In the genomic region with DNA sequence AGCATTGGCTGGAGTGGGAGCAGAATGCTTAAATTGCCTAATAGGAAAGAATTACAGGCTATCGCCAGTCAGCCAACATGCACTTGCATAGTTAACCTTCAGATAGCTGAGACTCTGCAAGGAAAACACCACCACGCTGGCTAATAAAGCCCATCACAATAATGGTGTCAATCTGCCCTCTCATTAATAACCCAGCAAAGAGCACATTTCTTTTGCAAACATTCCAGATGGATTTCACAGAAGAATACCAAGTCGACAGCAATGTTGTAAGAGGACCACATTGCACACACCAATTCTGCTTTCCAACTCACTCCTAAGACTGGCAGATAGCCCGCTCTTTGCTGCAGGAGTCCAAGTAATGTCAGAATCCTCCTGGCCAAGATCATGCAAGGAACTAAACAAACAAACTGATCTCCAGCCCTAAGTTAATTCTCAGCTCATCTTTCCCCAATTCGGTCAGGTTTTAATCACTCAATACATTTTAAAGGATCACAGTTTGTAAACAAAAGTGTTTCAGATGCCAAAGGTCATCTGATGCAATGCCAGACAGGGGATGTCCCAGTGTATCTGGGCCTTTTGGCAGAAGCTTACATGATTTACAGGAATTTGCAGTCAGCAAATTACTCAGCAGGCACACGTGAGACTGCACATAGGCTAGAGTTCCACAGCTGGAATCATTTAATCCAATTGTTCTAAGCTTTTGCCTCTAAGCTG, we compare ENCODE assay signal across 8 mouse cellular contexts.
DNase-seq lines count a peak whose midpoint lies in the region; ATAC-seq and TF ChIP-seq lines count a peak whose summit lies in the region.

No protein-coding gene starts in this region.

- TF ChIP-seq POLR2A in liver, adult 2 months (IDR thresholded peaks at IDR 0.05; ENCODE audit: extremely low read depth, insufficient read depth, low read length): no peak

- H3K4me3 ChIP-seq in liver, adult 2 months (ENCODE audit: insufficient read depth, low read depth, low read length): no peak overlapping the region
- H3K4me3 ChIP-seq in liver, embryonic 12.5 days: no peak overlapping the region
- H3K4me3 ChIP-seq in forebrain, embryonic 14.5 days (ENCODE audit: low read depth, low read length): no peak overlapping the region

- H3K79me2 ChIP-seq in liver, adult 2 months (ENCODE audit: control insufficient read depth, insufficient read depth, low read length): no peaks in the 10 kb centered on the region

- no peaks in the 10 kb centered on the region; the same call in 1 of the 2 replicates for H3K27me3 ChIP-seq in liver, adult 2 months (ENCODE audit: control insufficient read depth, insufficient read depth, low read length)
- no peaks in the 10 kb centered on the region for H3K27me3 ChIP-seq in liver, embryonic 12.5 days (replicated peaks)
- H3K27me3 ChIP-seq in forebrain, embryonic 14.5 days (replicated peaks; ENCODE audit: control insufficient read depth, insufficient read depth, low read length): no peaks in the 10 kb centered on the region

- no peak overlapping the region for H3K9ac ChIP-seq in liver, adult 2 months (ENCODE audit: low read depth, low read length)
- no peak overlapping the region for H3K9ac ChIP-seq in liver, embryonic 12.5 days
- no peak overlapping the region for H3K9ac ChIP-seq in forebrain, embryonic 14.5 days (ENCODE audit: low read length)

- WGBS in liver, adult 2 months: 12% methylated on average over 6 of the region's 6 CpGs
- WGBS in liver, embryonic 12.5 days (ENCODE audit: insufficient replicate concordance): 50% methylated on average over 6 of the region's 6 CpGs
- WGBS in forebrain, embryonic 14.5 days: 10% methylated on average over 6 of the region's 6 CpGs

- ATAC-seq in liver, embryonic 12.5 days: no peak
- ATAC-seq in forebrain, embryonic 14.5 days: peak; percentile 88

- H3K4me1 ChIP-seq in liver, adult 2 months (ENCODE audit: control insufficient read depth, insufficient read depth, low read length): peaks cover 8% of the 10 kb centered on the region
- H3K4me1 ChIP-seq in liver, embryonic 12.5 days: no peaks in the 10 kb centered on the region; the same call in 1 of the 2 replicates
- H3K4me1 ChIP-seq in forebrain, embryonic 14.5 days (ENCODE audit: control insufficient read depth, insufficient read depth, low read length): 0 out of 2 replicates have a peak, but pooled peaks cover 5% of the 10 kb centered on the region

- peak; percentile 97 for DNase-seq in liver, adult 2 months (ENCODE audit: extremely low read depth, low read depth, low spot score)
- peak; percentile 74 for DNase-seq in forebrain, embryonic 14.5 days (ENCODE audit: low spot score)
- DNase-seq in hindlimb bud, embryonic 11.5 days (ENCODE audit: extremely low spot score, low read depth, low spot score): peak; percentile 49
- DNase-seq in lung, adult 18-20 months: peak; percentile 43 to 51
- peak; percentile 32 for DNase-seq in retina, adult 2 months (ENCODE audit: low read depth, low spot score)
- no peak for DNase-seq in left cerebral cortex, postnatal 14 days (ENCODE audit: low spot score in 2 of 2)
- DNase-seq in thymus, postnatal 14 days: no peak

- no peak overlapping the region for H3K4me2 ChIP-seq in liver, embryonic 12.5 days
- H3K4me2 ChIP-seq in forebrain, embryonic 14.5 days (ENCODE audit: low read length): no peak overlapping the region

- no peak for TF ChIP-seq CTCF in liver, adult 2 months (IDR thresholded peaks at IDR 0.05; ENCODE audit: low read depth, low read length)

- H3K27ac ChIP-seq in liver, adult 2 months (replicated peaks; ENCODE audit: insufficient read depth, low read depth, low read length): no peak overlapping the region
- no peak overlapping the region for H3K27ac ChIP-seq in liver, embryonic 12.5 days
- no peak overlapping the region for H3K27ac ChIP-seq in forebrain, embryonic 14.5 days (ENCODE audit: low read depth, low read length)

- H3K36me3 ChIP-seq in liver, adult 2 months (ENCODE audit: control insufficient read depth, insufficient read depth, low read length): no peaks in the 10 kb centered on the region
- H3K36me3 ChIP-seq in liver, embryonic 12.5 days: no peaks in the 10 kb centered on the region
- no peaks in the 10 kb centered on the region for H3K36me3 ChIP-seq in forebrain, embryonic 14.5 days (ENCODE audit: control insufficient read depth, insufficient read depth, low read length)

- no peaks in the 10 kb centered on the region for H3K9me3 ChIP-seq in liver, embryonic 12.5 days (replicated peaks)
- H3K9me3 ChIP-seq in forebrain, embryonic 14.5 days (replicated peaks; ENCODE audit: control insufficient read depth, low read length): no peaks in the 10 kb centered on the region

- intact Hi-C loops in left cerebral cortex, postnatal 14 days (cut with DNase I): no loop called here

Comparison
In these comparisons a context has a peak if more than half of its experiments do, and no peak if none do; other contexts are left out.
1. DNase-seq: peak in liver, adult 2 months (single experiment), forebrain, embryonic 14.5 days (single experiment), hindlimb bud, embryonic 11.5 days (single experiment), lung, adult 18-20 months (2 of 2) and retina, adult 2 months (single experiment); none in left cerebral cortex, postnatal 14 days (0 of 2) and thymus, postnatal 14 days (single experiment).